Mouse (Mus musculus): ENCODE measurements around the gene Dnaaf2. TPM values are rescaled to one million over a fixed set of nuclear protein-coding genes. Genes with fewer than 3 reads are reported as not detected.

Dnaaf2 gene
- polyA plus RNA-seq, 1 experiment: 1.9 TPM

GRCm38 (mm10) chr12:69216587-69216986, 18.4 kb upstream of the Dnaaf2 start:
- H3K4me3 ChIP-seq (ENCODE audit: insufficient read depth, low read length): no peak overlapping the region
- TF ChIP-seq POLR2A (IDR thresholded peaks at IDR 0.05; ENCODE audit: low read depth, low read length): no peak
- TF ChIP-seq CTCF (IDR thresholded peaks at IDR 0.05; ENCODE audit: borderline replicate concordance, insufficient read depth, low read length): no peak
- no peak overlapping the region for H3K27ac ChIP-seq (ENCODE audit: insufficient read depth, low read length)
- H3K4me1 ChIP-seq (ENCODE audit: control insufficient read depth, insufficient read depth, low read length): peaks cover 2% of the 10 kb centered on the region; the same call in 1 of the 2 replicates

DNA sequence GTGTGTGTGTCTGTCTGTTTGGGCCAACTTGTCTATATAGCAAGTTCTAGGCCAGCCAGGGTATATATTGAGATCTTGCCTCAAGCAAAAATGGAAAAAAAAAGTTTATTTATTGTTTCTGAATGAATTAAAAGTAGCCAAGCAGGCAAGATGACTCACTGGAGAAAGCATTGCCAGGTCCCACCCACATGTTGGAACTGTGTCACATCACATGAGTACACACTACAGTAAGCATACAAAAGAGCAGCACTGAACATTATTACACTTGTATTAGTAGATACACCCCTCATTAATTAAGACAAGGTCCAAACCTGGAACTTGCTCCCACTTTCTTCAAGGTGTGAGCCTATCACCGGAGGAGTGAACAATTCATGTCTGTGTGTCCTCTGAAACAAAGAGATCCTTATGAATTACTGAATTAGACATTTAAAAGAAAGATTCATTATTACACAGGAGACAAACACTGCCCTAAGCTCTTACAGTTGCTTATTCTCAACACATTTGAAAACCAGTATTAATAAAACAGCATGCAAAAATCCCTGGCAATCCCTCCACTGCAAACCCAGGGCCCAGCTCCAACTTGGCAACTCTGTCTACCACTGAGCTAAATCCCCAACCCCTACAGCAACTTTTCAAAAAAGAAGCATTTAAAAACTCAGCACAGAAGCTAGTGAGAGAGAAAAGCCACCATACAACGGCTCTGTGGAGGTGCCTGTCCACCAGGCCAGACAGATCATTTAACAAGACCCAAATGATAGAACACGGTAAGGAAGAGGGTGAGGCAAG, 17.0 kb upstream of the Dnaaf2 start:
- H3K4me3 ChIP-seq (ENCODE audit: insufficient read depth, low read length): no peak overlapping the region
- H3K4me1 ChIP-seq (ENCODE audit: control insufficient read depth, insufficient read depth, low read length): peaks cover 2% of the 10 kb centered on the region; the same call in 1 of the 2 replicates
- TF ChIP-seq CTCF (IDR thresholded peaks at IDR 0.05; ENCODE audit: borderline replicate concordance, insufficient read depth, low read length) (no peak), POLR2A (IDR thresholded peaks at IDR 0.05; ENCODE audit: low read depth, low read length) (no peak)
- peak overlapping the region; percentile 57; the same call in 1 of the 2 replicates for H3K27ac ChIP-seq (ENCODE audit: insufficient read depth, low read length)

- Histone ChIP-seq H3K27ac (ENCODE audit: insufficient read depth, low read length) (no peak overlapping the region), H3K4me1 (ENCODE audit: control insufficient read depth, insufficient read depth, low read length) (peaks cover 2% of the 10 kb centered on the region; the same call in 1 of the 2 replicates), H3K4me3 (ENCODE audit: insufficient read depth, low read length) (no peak overlapping the region)
- TF ChIP-seq CTCF (IDR thresholded peaks at IDR 0.05; ENCODE audit: borderline replicate concordance, insufficient read depth, low read length) (no peak), POLR2A (IDR thresholded peaks at IDR 0.05; ENCODE audit: low read depth, low read length) (no peak)
Measured at GRCm38 (mm10) chr12:69214393-69214792, 16.2 kb upstream of the Dnaaf2 start.

- TF ChIP-seq CTCF (IDR thresholded peaks at IDR 0.05; ENCODE audit: borderline replicate concordance, insufficient read depth, low read length) (no peak), POLR2A (IDR thresholded peaks at IDR 0.05; ENCODE audit: low read depth, low read length) (no peak)
- peaks cover 2% of the 10 kb centered on the region; the same call in 1 of the 2 replicates for H3K4me1 ChIP-seq (ENCODE audit: control insufficient read depth, insufficient read depth, low read length)
- no peak overlapping the region for H3K4me3 ChIP-seq (ENCODE audit: insufficient read depth, low read length)
- H3K27ac ChIP-seq (ENCODE audit: insufficient read depth, low read length): no peak overlapping the region
Measured at GRCm38 (mm10) chr12:69213186-69213777, 15.1 kb upstream of the Dnaaf2 start.

GRCm38 (mm10) chr12:69211057-69211456, 12.8 kb upstream of the Dnaaf2 start:
- Histone ChIP-seq H3K4me3 (ENCODE audit: insufficient read depth, low read length) (no peak overlapping the region), H3K27ac (ENCODE audit: insufficient read depth, low read length) (no peak overlapping the region), H3K4me1 (ENCODE audit: control insufficient read depth, insufficient read depth, low read length) (peaks cover 2% of the 10 kb centered on the region; the same call in 1 of the 2 replicates)
- TF ChIP-seq POLR2A (IDR thresholded peaks at IDR 0.05; ENCODE audit: low read depth, low read length) (no peak), CTCF (IDR thresholded peaks at IDR 0.05; ENCODE audit: borderline replicate concordance, insufficient read depth, low read length) (no peak)

DNA sequence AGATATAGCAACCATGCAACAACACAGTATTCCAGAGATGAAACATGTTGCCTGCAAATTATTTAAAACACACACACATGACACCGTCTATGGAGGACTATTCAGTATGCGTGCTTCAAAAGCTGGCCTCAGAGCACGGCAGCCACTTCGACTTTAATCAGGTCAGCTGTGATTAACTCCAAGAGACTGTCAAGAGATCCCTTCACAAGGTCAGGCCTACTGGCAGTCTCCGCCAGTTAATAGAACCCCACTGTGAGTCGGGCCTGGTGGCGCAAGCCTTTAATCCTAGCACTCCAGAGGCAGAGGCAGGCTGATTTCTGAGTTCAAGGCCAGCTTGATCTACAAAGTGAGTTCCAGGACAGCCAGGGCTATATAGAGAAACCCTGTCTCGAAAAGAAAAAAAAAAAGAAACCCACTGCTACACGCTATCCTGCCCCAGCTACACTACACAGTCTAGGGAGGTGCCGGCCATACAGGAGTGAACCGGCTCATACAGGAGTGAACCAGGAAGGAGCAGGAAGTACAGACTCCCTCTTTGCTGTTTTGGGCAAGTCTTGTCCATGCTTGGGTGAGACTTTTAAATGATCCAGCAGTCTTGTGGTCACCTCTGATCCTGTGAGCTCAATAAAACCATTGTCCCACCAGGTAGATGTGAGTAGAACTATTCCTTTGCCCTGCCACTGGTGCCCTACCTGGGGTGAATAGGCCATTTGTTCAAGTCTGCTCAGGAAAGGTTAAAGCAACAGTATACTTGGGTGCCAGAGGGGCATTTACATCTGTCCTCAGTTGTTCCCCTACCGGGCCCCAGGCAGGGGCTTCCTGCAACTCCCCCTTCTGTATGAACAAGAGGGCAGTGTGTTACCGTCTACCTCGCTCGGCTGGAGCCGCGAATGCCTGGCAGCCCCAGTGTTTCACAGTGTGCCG, 12.1 kb upstream of the Dnaaf2 start:
- H3K4me1 ChIP-seq (ENCODE audit: control insufficient read depth, insufficient read depth, low read length): peaks cover 2% of the 10 kb centered on the region; the same call in 1 of the 2 replicates
- H3K4me3 ChIP-seq (ENCODE audit: insufficient read depth, low read length): no peak overlapping the region
- TF ChIP-seq POLR2A (IDR thresholded peaks at IDR 0.05; ENCODE audit: low read depth, low read length) (no peak), CTCF (IDR thresholded peaks at IDR 0.05; ENCODE audit: borderline replicate concordance, insufficient read depth, low read length) (no peak)
- H3K27ac ChIP-seq (ENCODE audit: insufficient read depth, low read length): no peak overlapping the region

GRCm38 (mm10) chr12:69208520-69208919, 10.3 kb upstream of the Dnaaf2 start:
- no peaks in the 10 kb centered on the region for H3K4me1 ChIP-seq (ENCODE audit: control insufficient read depth, insufficient read depth, low read length)
- no peak overlapping the region for H3K27ac ChIP-seq (ENCODE audit: insufficient read depth, low read length)
- TF ChIP-seq CTCF (IDR thresholded peaks at IDR 0.05; ENCODE audit: borderline replicate concordance, insufficient read depth, low read length) (no peak), POLR2A (IDR thresholded peaks at IDR 0.05; ENCODE audit: low read depth, low read length) (no peak)
- no peak overlapping the region for H3K4me3 ChIP-seq (ENCODE audit: insufficient read depth, low read length)

DNA sequence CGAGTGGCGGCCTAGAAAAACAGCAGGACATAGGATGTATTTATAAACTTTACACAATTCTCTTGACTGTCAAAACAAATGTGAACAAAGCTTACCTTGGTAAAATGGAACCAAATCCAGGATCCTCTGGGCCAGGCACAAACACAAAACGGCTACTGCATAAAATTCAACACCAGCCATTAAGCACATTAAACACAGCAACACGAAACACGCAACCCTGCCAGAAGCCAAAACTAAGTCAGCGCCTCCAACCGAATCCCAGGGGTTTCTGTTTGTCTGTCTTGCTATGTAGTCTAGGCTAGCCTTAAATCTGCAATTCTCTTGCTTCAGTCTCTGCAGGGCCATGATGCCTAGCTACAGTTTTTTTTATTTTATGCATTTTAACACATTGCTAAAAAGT, 9.7 kb upstream of the Dnaaf2 start:
- no peak for TF ChIP-seq CTCF (IDR thresholded peaks at IDR 0.05; ENCODE audit: borderline replicate concordance, insufficient read depth, low read length)
- no peak for TF ChIP-seq POLR2A (IDR thresholded peaks at IDR 0.05; ENCODE audit: low read depth, low read length)
- Histone ChIP-seq H3K27ac (ENCODE audit: insufficient read depth, low read length) (no peak overlapping the region), H3K4me3 (ENCODE audit: insufficient read depth, low read length) (no peak overlapping the region), H3K4me1 (ENCODE audit: control insufficient read depth, insufficient read depth, low read length) (no peaks in the 10 kb centered on the region)

- no peak overlapping the region for H3K4me3 ChIP-seq (ENCODE audit: insufficient read depth, low read length)
- no peak overlapping the region for H3K27ac ChIP-seq (ENCODE audit: insufficient read depth, low read length)
- TF ChIP-seq CTCF (IDR thresholded peaks at IDR 0.05; ENCODE audit: borderline replicate concordance, insufficient read depth, low read length) (no peak), POLR2A (IDR thresholded peaks at IDR 0.05; ENCODE audit: low read depth, low read length) (no peak)
- H3K4me1 ChIP-seq (ENCODE audit: control insufficient read depth, insufficient read depth, low read length): no peaks in the 10 kb centered on the region
Measured at GRCm38 (mm10) chr12:69207396-69207795, 9.2 kb upstream of the Dnaaf2 start.

All from embryonic fibroblast, embryonic 13.5 days (primary cell).